In the genomic region with DNA sequence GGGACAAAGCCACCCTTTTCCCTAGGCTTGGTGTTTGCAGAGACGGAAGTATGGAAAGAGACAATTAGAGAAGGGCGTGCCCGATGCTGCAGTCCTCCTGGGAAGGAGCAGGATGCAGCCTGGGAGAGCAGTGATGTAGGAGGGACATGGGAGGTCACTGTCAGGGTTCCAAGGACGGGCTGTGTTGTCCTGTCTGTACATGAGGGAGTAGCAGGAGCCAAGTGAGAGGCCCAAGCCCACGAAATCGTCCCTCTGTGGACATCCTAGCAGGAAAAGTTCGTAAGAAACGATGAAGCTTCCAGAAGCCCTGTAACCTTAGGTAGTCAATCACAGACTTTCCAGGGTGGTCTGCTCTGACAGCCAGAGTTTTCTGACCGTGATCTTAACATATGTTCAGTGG, we compare ENCODE assay signal across 10 mouse cellular contexts.
A peak's percentile ranks its signal among the peaks of the same experiment; 100 is the strongest.
DNase-seq lines count a peak whose midpoint lies in the region; ATAC-seq and TF ChIP-seq lines count a peak whose summit lies in the region.
"Had no signal": no experiment of that assay in that cellular context is flagged by ENCODE, and none has a peak within 500 bp of the region (broad histone marks: within the 10 kb centered on the region; RNA-seq: fewer than 3 reads in every experiment).

No protein-coding gene starts in this region.

- peak overlapping the region; percentile 5; the same call in 1 of the 2 replicates for H3K4me2 ChIP-seq in embryonic facial prominence, embryonic 13.5 days
- H3K4me2 ChIP-seq in intestine, embryonic 15.5 days (replicated peaks): peak overlapping the region; percentile 11; the same call in 1 of the 2 replicates
- no peak overlapping the region for H3K4me2 ChIP-seq in lung, postnatal 0 days (replicated peaks; ENCODE audit: low read depth, low read length)

- TF ChIP-seq POLR2A in ES-Bruce4 (IDR thresholded peaks at IDR 0.05; ENCODE audit: insufficient read depth, low read length): no peak

- 0 out of 2 replicates have a peak, but pooled peaks have one; percentile 31 for TF ChIP-seq EP300 in ES-Bruce4 (IDR thresholded peaks at IDR 0.05; ENCODE audit: insufficient read depth, low read depth, low read length)
- TF ChIP-seq EP300 in lung, postnatal 0 days (IDR thresholded peaks at IDR 0.05): no peak

- no peak overlapping the region for H3K4me3 ChIP-seq in ES-Bruce4 (ENCODE audit: low read depth, low read length)
- H3K4me3 ChIP-seq in embryonic facial prominence, embryonic 13.5 days: no peak overlapping the region
- no peak overlapping the region for H3K4me3 ChIP-seq in intestine, embryonic 15.5 days (replicated peaks)
- no peak overlapping the region for H3K4me3 ChIP-seq in lung, postnatal 0 days (ENCODE audit: low read depth, low read length)

- H3K9ac ChIP-seq in ES-Bruce4 (ENCODE audit: low read depth, poor library complexity, severe bottlenecking): no peak overlapping the region
- H3K9ac ChIP-seq in embryonic facial prominence, embryonic 13.5 days: no peak overlapping the region
- H3K9ac ChIP-seq in intestine, embryonic 15.5 days: no peak overlapping the region
- H3K9ac ChIP-seq in lung, postnatal 0 days (replicated peaks; ENCODE audit: low read depth): no peak overlapping the region

- H3K27me3 ChIP-seq in ES-Bruce4 (ENCODE audit: control insufficient read depth, insufficient read depth, low read length, poor library complexity, severe bottlenecking): no peaks in the 10 kb centered on the region
- no peaks in the 10 kb centered on the region for H3K27me3 ChIP-seq in embryonic facial prominence, embryonic 13.5 days
- no peaks in the 10 kb centered on the region for H3K27me3 ChIP-seq in intestine, embryonic 15.5 days (replicated peaks)
- H3K27me3 ChIP-seq in lung, postnatal 0 days (replicated peaks; ENCODE audit: insufficient read depth, low read length): no peaks in the 10 kb centered on the region

- no peak for TF ChIP-seq CTCF in ES-Bruce4 (IDR thresholded peaks at IDR 0.05; ENCODE audit: low read depth, low read length)
- TF ChIP-seq CTCF in lung, postnatal 0 days (IDR thresholded peaks at IDR 0.05): no peak

- DNase-seq in lung, postnatal 0 days (ENCODE audit: low spot score): peak; percentile 41
- DNase-seq in Muller cell, postnatal 12 days (ENCODE audit: inconsistent ontology term): no peak
- no peak for DNase-seq in neural tube, embryonic 10.5 days (ENCODE audit: extremely low spot score, low spot score)
- DNase-seq in frontal cortex, postnatal 25 days (ENCODE audit: low spot score in 2 of 2): no peak
- no peak for DNase-seq in c-Kit-positive CD71-positive TER-119-positive erythroid progenitor cells, embryonic 14.5 days (ENCODE audit: low spot score)
- DNase-seq: cerebellum, adult 9-10 months; layer of hippocampus, adult 9-11 months had no signal

- no peak overlapping the region for H3K27ac ChIP-seq in ES-Bruce4 (ENCODE audit: insufficient read depth, low read length)
- peak overlapping the region; percentile 57; the same call in 1 of the 2 replicates for H3K27ac ChIP-seq in embryonic facial prominence, embryonic 13.5 days
- H3K27ac ChIP-seq in intestine, embryonic 15.5 days: peak overlapping the region; percentile 55
- no peak overlapping the region for H3K27ac ChIP-seq in lung, postnatal 0 days (ENCODE audit: low read length)

- peaks cover 2% of the 10 kb centered on the region for H3K4me1 ChIP-seq in ES-Bruce4 (ENCODE audit: control insufficient read depth, insufficient read depth, low read length)
- H3K4me1 ChIP-seq in embryonic facial prominence, embryonic 13.5 days: peaks cover 29% of the 10 kb centered on the region
- H3K4me1 ChIP-seq in intestine, embryonic 15.5 days (replicated peaks): peaks cover 11% of the 10 kb centered on the region
- no peaks in the 10 kb centered on the region for H3K4me1 ChIP-seq in lung, postnatal 0 days (ENCODE audit: insufficient read depth, low read depth, low read length)

- WGBS in embryonic facial prominence, embryonic 13.5 days: 48% methylated on average over 9 of the region's 9 CpGs
- whole genome bisulfite sequencing in intestine, embryonic 15.5 days: 29% methylated on average over 9 of the region's 9 CpGs
- 32% methylated on average over 9 of the region's 9 CpGs for WGBS in lung, postnatal 0 days

- ATAC-seq in embryonic facial prominence, embryonic 13.5 days (ENCODE audit: insufficient number of reproducible peaks, insufficient read depth, low FRiP score, low TSS enrichment, low read depth): no peak
- ATAC-seq in intestine, embryonic 15.5 days: peak; percentile 78
- peak; percentile 72 for ATAC-seq in lung, postnatal 0 days

- no peaks in the 10 kb centered on the region for H3K36me3 ChIP-seq in ES-Bruce4 (ENCODE audit: control insufficient read depth, insufficient read depth, low read length, poor library complexity, severe bottlenecking)
- H3K36me3 ChIP-seq in embryonic facial prominence, embryonic 13.5 days: no peaks in the 10 kb centered on the region
- H3K36me3 ChIP-seq in intestine, embryonic 15.5 days: no peaks in the 10 kb centered on the region
- no peaks in the 10 kb centered on the region for H3K36me3 ChIP-seq in lung, postnatal 0 days (ENCODE audit: insufficient read depth, low read length)

- H3K9me3 ChIP-seq in ES-Bruce4 (replicated peaks; ENCODE audit: control insufficient read depth, insufficient read depth, low read length, poor library complexity, severe bottlenecking): no peaks in the 10 kb centered on the region
- H3K9me3 ChIP-seq in embryonic facial prominence, embryonic 13.5 days: no peaks in the 10 kb centered on the region
- no peaks in the 10 kb centered on the region for H3K9me3 ChIP-seq in intestine, embryonic 15.5 days
- H3K9me3 ChIP-seq in lung, postnatal 0 days (ENCODE audit: low read length): no peaks in the 10 kb centered on the region

Comparison
In these comparisons a context has a peak if more than half of its experiments do, and no peak if none do; other contexts are left out.
1. H3K27ac ChIP-seq: peak in embryonic facial prominence, embryonic 13.5 days (single experiment) and intestine, embryonic 15.5 days (single experiment); none in ES-Bruce4 (single experiment) and lung, postnatal 0 days (single experiment).